Mouse (Mus musculus) hindbrain, embryonic 11.5 days (tissue): ENCODE data around the gene Sox2. TPM values are rescaled to one million over a fixed set of nuclear protein-coding genes. Genes with fewer than 3 reads are reported as not detected.
A peak's percentile ranks its signal among the peaks of the same experiment; 100 is the strongest.

Experiments used
- ATAC-seq: fragments of 200-750 bp; cut with Nextera tagmentation; 2 replicates; pipeline ENCODE4 v1.8.0; 2017; ENCODE audit warnings: mild to moderate bottlenecking, moderate TSS enrichment, moderate library complexity; ENCODE audit not compliant: low FRiP score
- DNase-seq: peaks from one replicate; pipeline ENCODE4 v3.0.0-alpha.2; 2015; ENCODE audit warnings: low spot score
- H3K27ac ChIP-seq: fragments of 300-500 bp; sonication (generic); 2 replicates; pipeline ENCODE4 v1.5.1; 2014; ENCODE audit warnings: mild to moderate bottlenecking, low read depth, low read length
- H3K27me3 ChIP-seq: fragments of 300-500 bp; sonication (generic); 2 replicates; pipeline ENCODE4 v1.6.1; 2014; ENCODE audit warnings: mild to moderate bottlenecking, low read length, moderate library complexity, mixed read lengths; ENCODE audit not compliant: control insufficient read depth, insufficient read depth
- H3K36me3 ChIP-seq: fragments of 300-500 bp; sonication (generic); 2 replicates; pipeline ENCODE4 v1.6.1; 2014; ENCODE audit warnings: mild to moderate bottlenecking, low read length, moderate library complexity, mixed read lengths; ENCODE audit not compliant: control insufficient read depth, insufficient read depth
- H3K4me1 ChIP-seq: fragments of 300-500 bp; sonication (generic); replicated peaks from 2 replicates; pipeline ENCODE4 v1.6.1; 2014; ENCODE audit warnings: low read length, mixed read lengths; ENCODE audit not compliant: control insufficient read depth, insufficient read depth
- H3K4me2 ChIP-seq: fragments of 300-500 bp; sonication (generic); replicated peaks from 2 replicates; pipeline ENCODE4 v1.6.1; 2014; ENCODE audit warnings: mild to moderate bottlenecking, low read depth, low read length
- H3K4me3 ChIP-seq: fragments of 300-500 bp; sonication (generic); 2 replicates; pipeline ENCODE4 v1.5.1; 2014; ENCODE audit warnings: low read depth, low read length
- H3K9ac ChIP-seq: fragments of 300-500 bp; sonication (generic); 2 replicates; pipeline ENCODE4 v1.6.1; 2014; ENCODE audit warnings: low read depth, low read length
- H3K9me3 ChIP-seq: fragments of 300-500 bp; sonication (generic); 2 replicates; pipeline ENCODE4 v1.6.1; 2016; ENCODE audit warnings: low read length; ENCODE audit not compliant: control insufficient read depth
- WGBS: fragments of 180-500 bp; shearing (Covaris S2); extraction: QIAGEN DNeasy Blood & Tissue Kit; methylation state at CpG from one replicate; pipeline ENCODE4 v1.1.7; 2014; 5-methylcytosine and 5-hydroxymethylcytosine counted together
- microRNA counts: library from miRNA; unstranded; fragments of <30 nt; microRNA quantifications from one replicate; lab custom pipeline; 2015
- polyA plus RNA-seq: library from polyadenylated mRNA; unstranded; fragments of >200 nt; fragmentation: Nextera tagmentation; extraction: Ambion mirVana; gene quantifications from 2 replicates; pipeline ENCODE4 v1.2.1, GENCODE M21; 2014

Sox2 gene
- polyA plus RNA-seq, 1 experiment from 2014 or later = 25.1 TPM

DNA sequence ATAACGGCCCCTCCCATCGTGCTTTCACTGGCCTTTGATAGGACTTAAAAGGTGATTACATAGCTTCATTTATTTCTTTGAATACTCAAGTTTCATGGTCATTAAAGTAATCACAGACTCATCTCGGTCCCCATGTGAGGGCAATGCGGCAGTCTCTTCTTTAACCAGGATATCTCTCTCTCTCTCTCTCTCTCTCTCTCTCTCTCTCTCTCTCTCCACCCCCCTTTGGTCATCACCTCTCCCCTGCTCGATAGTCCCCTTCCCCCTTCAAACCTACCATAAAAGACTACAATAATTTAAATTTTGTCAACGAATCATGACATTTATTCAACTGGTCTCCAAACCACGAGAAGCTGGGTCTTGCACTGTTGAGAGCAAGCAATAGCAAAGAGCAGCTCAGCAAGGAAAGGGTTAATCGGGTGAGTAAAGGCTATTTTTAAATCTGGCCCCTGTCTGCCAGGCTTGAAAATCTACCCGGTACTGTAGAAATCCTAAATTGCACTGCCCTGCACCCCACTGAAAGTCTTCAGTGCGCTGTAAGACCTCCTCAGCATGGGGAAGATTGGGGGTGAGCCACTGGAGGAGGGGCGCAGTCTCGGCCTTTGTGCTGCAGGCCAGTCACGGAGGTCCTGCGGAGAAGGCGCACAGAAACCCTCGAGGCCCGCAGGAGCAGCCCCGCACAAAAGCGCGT, 41.6 kb downstream of the Sox2 start:
- 5% methylated on average over 20 of the region's 20 CpGs for WGBS
- Histone ChIP-seq H3K4me2 (peak overlapping the region; percentile 40), H3K36me3 (no peaks in the 10 kb centered on the region), H3K27me3 (no peaks in the 10 kb centered on the region), H3K4me1 (no peaks in the 10 kb centered on the region), H3K27ac (no peak overlapping the region), H3K9ac (peak overlapping the region; percentile 40; the same call in 1 of the 2 replicates), H3K4me3 (0 out of 2 replicates have a peak overlapping the region, but pooled peaks have one; percentile 12), H3K9me3 (no peaks in the 10 kb centered on the region)
- ATAC-seq (peak; percentile 87), DNase-seq (peak; percentile 77)

GRCm38 (mm10) chr3:34692394-34692745, 42.2 kb downstream of the Sox2 start:
- no peak for DNase-seq
- Histone ChIP-seq H3K36me3 (no peaks in the 10 kb centered on the region), H3K4me2 (peak overlapping the region; percentile 40), H3K9ac (peak overlapping the region; percentile 40; the same call in 1 of the 2 replicates), H3K27ac (no peak overlapping the region), H3K9me3 (no peaks in the 10 kb centered on the region), H3K4me1 (no peaks in the 10 kb centered on the region), H3K27me3 (no peaks in the 10 kb centered on the region), H3K4me3 (0 out of 2 replicates have a peak overlapping the region, but pooled peaks have one; percentile 12)
- ATAC-seq = peak; percentile 81
- 9% methylated on average over 15 of the region's 15 CpGs for WGBS

MicroRNAs within 50 kb of the gene (microRNA counts, 519-probe panel; counts per million panel counts)
- microRNA mmu-miR-1897-3p (lab: Ali Mortazavi, UCI) = not detected
